ENCODE assay signal across 8 mouse cellular contexts in the genomic region with DNA sequence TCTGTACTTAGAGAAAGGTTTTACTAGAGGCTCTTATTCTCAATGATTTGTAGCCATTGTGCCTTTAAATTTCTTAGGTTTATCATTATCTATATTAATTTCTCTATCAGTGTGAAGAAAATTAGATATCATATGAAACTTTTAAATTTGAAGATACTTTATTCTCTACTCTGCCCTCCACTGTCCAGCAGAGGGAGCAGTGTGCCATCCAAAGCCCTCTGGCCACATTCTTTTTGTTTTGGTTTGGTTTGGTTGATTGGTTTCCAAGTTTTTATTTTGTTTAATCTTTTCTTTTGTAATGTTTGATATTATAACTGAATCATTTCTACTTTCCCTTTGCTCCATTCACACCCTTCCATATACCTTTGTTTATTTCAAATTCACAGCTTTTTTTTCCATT.
DNase-seq lines count a peak whose midpoint lies in the region; ATAC-seq and TF ChIP-seq lines count a peak whose summit lies in the region.

No protein-coding gene starts in this region.

- H3K4me1 ChIP-seq in heart, adult 2 months (ENCODE audit: control insufficient read depth, insufficient read depth, low read length) = no peaks in the 10 kb centered on the region
- no peaks in the 10 kb centered on the region for H3K4me1 ChIP-seq in midbrain, embryonic 14.5 days (ENCODE audit: control insufficient read depth, insufficient read depth, low read length)
- no peaks in the 10 kb centered on the region for H3K4me1 ChIP-seq in midbrain, embryonic 13.5 days (replicated peaks)

- H3K9ac ChIP-seq in heart, adult 2 months (ENCODE audit: low read depth, low read length) = no peak overlapping the region
- no peak overlapping the region for H3K9ac ChIP-seq in midbrain, embryonic 14.5 days (replicated peaks; ENCODE audit: low read length)
- no peak overlapping the region for H3K9ac ChIP-seq in midbrain, embryonic 13.5 days (replicated peaks)

- no peak for TF ChIP-seq EP300 in heart, adult 2 months (IDR thresholded peaks at IDR 0.05; ENCODE audit: insufficient read depth, low read depth, low read length)

- H3K27ac ChIP-seq in heart, adult 2 months = no peak overlapping the region
- H3K27ac ChIP-seq in midbrain, embryonic 14.5 days (replicated peaks; ENCODE audit: low read depth, low read length) = no peak overlapping the region
- no peak overlapping the region for H3K27ac ChIP-seq in midbrain, embryonic 13.5 days

- no peak for TF ChIP-seq POLR2A in heart, adult 2 months (IDR thresholded peaks at IDR 0.05; ENCODE audit: insufficient read depth, low read depth, low read length)

- intact Hi-C loops in heart, adult 2 months (cut with DNase I) = loop anchor here (5.0 to 10.0 kb wide), 2 partner anchors 536 to 608 kb away; no protein-coding TSS in a partner anchor

- no peak overlapping the region for H3K4me3 ChIP-seq in heart, adult 2 months
- no peak overlapping the region for H3K4me3 ChIP-seq in midbrain, embryonic 14.5 days (replicated peaks; ENCODE audit: low read depth, low read length)
- H3K4me3 ChIP-seq in midbrain, embryonic 13.5 days (replicated peaks) = no peak overlapping the region

- H3K27me3 ChIP-seq in heart, adult 2 months (ENCODE audit: control insufficient read depth, insufficient read depth, low read length) = no peaks in the 10 kb centered on the region
- H3K27me3 ChIP-seq in midbrain, embryonic 14.5 days (ENCODE audit: control insufficient read depth, insufficient read depth, low read length) = no peaks in the 10 kb centered on the region
- H3K27me3 ChIP-seq in midbrain, embryonic 13.5 days = no peaks in the 10 kb centered on the region

- H3K9me3 ChIP-seq in midbrain, embryonic 14.5 days (ENCODE audit: control insufficient read depth, low read length) = no peaks in the 10 kb centered on the region
- H3K9me3 ChIP-seq in midbrain, embryonic 13.5 days = no peaks in the 10 kb centered on the region

- TF ChIP-seq CTCF in heart, adult 2 months (IDR thresholded peaks at IDR 0.05) = peak; percentile 78

- H3K4me2 ChIP-seq in midbrain, embryonic 14.5 days (ENCODE audit: low read length) = no peak overlapping the region
- no peak overlapping the region for H3K4me2 ChIP-seq in midbrain, embryonic 13.5 days (replicated peaks)

- no peaks in the 10 kb centered on the region for H3K79me2 ChIP-seq in heart, adult 2 months (replicated peaks; ENCODE audit: control insufficient read depth, insufficient read depth, low read length)

- H3K36me3 ChIP-seq in heart, adult 2 months (ENCODE audit: control insufficient read depth, insufficient read depth, low read length) = no peaks in the 10 kb centered on the region
- no peaks in the 10 kb centered on the region for H3K36me3 ChIP-seq in midbrain, embryonic 14.5 days (ENCODE audit: control insufficient read depth, insufficient read depth, low read length)
- H3K36me3 ChIP-seq in midbrain, embryonic 13.5 days = no peaks in the 10 kb centered on the region

- no peak for DNase-seq in heart, adult 2 months
- no peak for DNase-seq in heart, adult 9 months (ENCODE audit: low spot score in 2 of 2)
- peak; percentile 47 for DNase-seq in midbrain, embryonic 14.5 days
- DNase-seq in cerebellum, adult 9-10 months = peak; percentile 39
- peak; percentile 13 for DNase-seq in mesoderm, embryonic 11.5 days (ENCODE audit: low read depth, low spot score)
- no peak for DNase-seq in gastrocnemius, adult 8-10 months (ENCODE audit: low spot score in 2 of 2)
- DNase-seq in spleen, postnatal 10 days (ENCODE audit: low spot score in 2 of 2) = no peak

- ATAC-seq in midbrain, embryonic 14.5 days (ENCODE audit: low FRiP score, low TSS enrichment) = no peak
- ATAC-seq in midbrain, embryonic 13.5 days = no peak

Comparison
In these comparisons a context has a peak if more than half of its experiments do, and no peak if none do; other contexts are left out.
1. DNase-seq: peak in midbrain, embryonic 14.5 days (single experiment), cerebellum, adult 9-10 months (single experiment) and mesoderm, embryonic 11.5 days (single experiment); none in heart, adult 2 months (0 of 2), heart, adult 9 months (0 of 2), gastrocnemius, adult 8-10 months (0 of 2) and spleen, postnatal 10 days (0 of 2).